Comparison of ENCODE assay signal across 8 mouse cellular contexts in the genomic region with DNA sequence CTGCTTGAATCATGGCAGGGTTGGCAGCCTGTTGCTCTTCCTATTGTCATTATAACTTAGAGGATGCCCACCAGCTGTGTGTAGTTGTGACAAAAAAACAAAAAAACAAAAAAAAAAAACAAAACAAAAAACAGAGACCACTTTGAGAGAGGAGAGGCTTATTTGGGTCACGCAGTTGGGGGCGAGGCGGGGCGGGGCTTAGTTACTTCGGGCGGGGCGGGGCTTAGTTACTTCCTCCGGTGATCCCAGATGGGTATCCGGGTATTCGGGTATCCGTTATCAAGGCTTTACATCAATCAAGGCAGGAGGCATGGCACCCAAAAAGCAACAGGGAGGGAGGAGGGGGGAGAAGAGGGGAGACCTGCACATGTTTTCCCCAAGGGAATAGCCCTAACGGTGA. TPM values are rescaled to one million over a fixed set of nuclear protein-coding genes. Genes with fewer than 3 reads are reported as not detected.
A peak's percentile ranks its signal among the peaks of the same experiment; 100 is the strongest.
DNase-seq lines count a peak whose midpoint lies in the region; ATAC-seq and TF ChIP-seq lines count a peak whose summit lies in the region.

No protein-coding gene starts in this region.

- peak overlapping the region; percentile 36 for H3K4me2 ChIP-seq in neural tube, embryonic 12.5 days (replicated peaks)
- H3K4me2 ChIP-seq in intestine, postnatal 0 days (replicated peaks; ENCODE audit: low read depth), result peak overlapping the region; percentile 35; the same call in 1 of the 2 replicates
- peak overlapping the region; percentile 22 for H3K4me2 ChIP-seq in stomach, embryonic 16.5 days (ENCODE audit: low read depth, low read length)

- peak overlapping the region; percentile 45 for H3K4me3 ChIP-seq in heart, embryonic 10.5 days
- no peak overlapping the region for H3K4me3 ChIP-seq in neural tube, embryonic 12.5 days
- no peak overlapping the region for H3K4me3 ChIP-seq in intestine, postnatal 0 days (ENCODE audit: low read depth, low read length)
- H3K4me3 ChIP-seq in stomach, embryonic 16.5 days (replicated peaks; ENCODE audit: low read length), result no peak overlapping the region

- H3K9ac ChIP-seq in neural tube, embryonic 12.5 days, result no peak overlapping the region
- no peak overlapping the region for H3K9ac ChIP-seq in intestine, postnatal 0 days (ENCODE audit: low read depth, low read length)
- H3K9ac ChIP-seq in stomach, embryonic 16.5 days (ENCODE audit: low read length), result no peak overlapping the region

- ATAC-seq in neural tube, embryonic 12.5 days (ENCODE audit: low FRiP score, low read depth), result no peak
- no peak for ATAC-seq in intestine, postnatal 0 days
- ATAC-seq in stomach, embryonic 16.5 days (ENCODE audit: insufficient read depth, low FRiP score), result no peak
- ATAC-seq in megakaryocyte progenitor cell, adult 5-6 weeks (replicated peaks; ENCODE audit: poor library complexity), result no peak

- H3K4me1 ChIP-seq in heart, embryonic 10.5 days, result peaks cover 11% of the 10 kb centered on the region
- peaks cover 47% of the 10 kb centered on the region for H3K4me1 ChIP-seq in neural tube, embryonic 12.5 days
- H3K4me1 ChIP-seq in intestine, postnatal 0 days (replicated peaks; ENCODE audit: control insufficient read depth, insufficient read depth, low read length), result no peaks in the 10 kb centered on the region; the same call in 1 of the 2 replicates
- H3K4me1 ChIP-seq in stomach, embryonic 16.5 days (ENCODE audit: control insufficient read depth, insufficient read depth, low read length), result peaks cover 11% of the 10 kb centered on the region; the same call in 1 of the 2 replicates

- peak overlapping the region; percentile 24; the same call in 1 of the 2 replicates for H3K27ac ChIP-seq in heart, embryonic 10.5 days
- no peak overlapping the region for H3K27ac ChIP-seq in neural tube, embryonic 12.5 days
- no peak overlapping the region for H3K27ac ChIP-seq in intestine, postnatal 0 days (ENCODE audit: low read depth, low read length)
- no peak overlapping the region for H3K27ac ChIP-seq in stomach, embryonic 16.5 days (ENCODE audit: low read length)

- no peak for TF ChIP-seq CTCF in intestine, postnatal 0 days (IDR thresholded peaks at IDR 0.05; ENCODE audit: low read depth)

- H3K36me3 ChIP-seq in heart, embryonic 10.5 days, result no peaks in the 10 kb centered on the region
- no peaks in the 10 kb centered on the region for H3K36me3 ChIP-seq in neural tube, embryonic 12.5 days
- H3K36me3 ChIP-seq in intestine, postnatal 0 days (ENCODE audit: control insufficient read depth, insufficient read depth), result no peaks in the 10 kb centered on the region
- no peaks in the 10 kb centered on the region for H3K36me3 ChIP-seq in stomach, embryonic 16.5 days (ENCODE audit: control insufficient read depth, insufficient read depth, low read length)

- no peaks in the 10 kb centered on the region for H3K27me3 ChIP-seq in heart, embryonic 10.5 days (ENCODE audit: insufficient read depth, poor library complexity, severe bottlenecking)
- no peaks in the 10 kb centered on the region for H3K27me3 ChIP-seq in neural tube, embryonic 12.5 days (replicated peaks)
- H3K27me3 ChIP-seq in intestine, postnatal 0 days (replicated peaks; ENCODE audit: control insufficient read depth, insufficient read depth, low read length), result no peaks in the 10 kb centered on the region
- no peaks in the 10 kb centered on the region for H3K27me3 ChIP-seq in stomach, embryonic 16.5 days (ENCODE audit: control insufficient read depth, insufficient read depth, low read length)

- no peaks in the 10 kb centered on the region for H3K9me3 ChIP-seq in heart, embryonic 10.5 days
- no peaks in the 10 kb centered on the region for H3K9me3 ChIP-seq in neural tube, embryonic 12.5 days
- no peaks in the 10 kb centered on the region for H3K9me3 ChIP-seq in intestine, postnatal 0 days (ENCODE audit: control insufficient read depth)
- H3K9me3 ChIP-seq in stomach, embryonic 16.5 days (replicated peaks; ENCODE audit: control insufficient read depth, low read length), result no peaks in the 10 kb centered on the region

- DNase-seq in heart, embryonic 10.5 days (ENCODE audit: low spot score), result no peak
- DNase-seq in heart, postnatal 4 days, result no peak
- DNase-seq in neural tube, embryonic 10.5 days (ENCODE audit: extremely low spot score, low spot score), result no peak
- DNase-seq in right cerebral cortex, postnatal 14 days, result no peak

- WGBS in heart, embryonic 10.5 days, result 14% methylated on average over 12 of the region's 12 CpGs
- 31% methylated on average over 12 of the region's 12 CpGs for WGBS in neural tube, embryonic 12.5 days
- 46% methylated on average over 12 of the region's 12 CpGs for WGBS in intestine, postnatal 0 days
- WGBS in stomach, embryonic 16.5 days, result 21% methylated on average over 12 of the region's 12 CpGs

RNA-seq across cellular contexts. Expression of a gene that starts 46.3 kb away (rescaled TPM):
- polyA plus RNA-seq in heart, embryonic 10.5 days (2016; fragmentation: Nextera tagmentation; extraction: Ambion mirVana), result 29.9 and 32.3 TPM in 2 replicates
- total RNA-seq in heart, postnatal 4 days (2021), result 1 to 10 TPM; 7.6 to 9.5 TPM
- 72.6 and 96.6 TPM in 2 replicates for polyA plus RNA-seq in neural tube, embryonic 12.5 days (2016; fragmentation: Nextera tagmentation; extraction: Ambion mirVana)
- 15.3 and 18.1 TPM in 2 replicates for polyA plus RNA-seq in intestine, postnatal 0 days (2015; fragmentation: Nextera tagmentation; extraction: Ambion mirVana)
- 8.1 and 10.0 TPM in 2 replicates for polyA plus RNA-seq in stomach, embryonic 16.5 days (2015; fragmentation: Nextera tagmentation; extraction: Ambion mirVana)
- total RNA-seq in megakaryocyte progenitor cell, adult 5-6 weeks (2015), result 2.9 and 3.7 TPM in 2 replicates
- total RNA-seq in megakaryocyte progenitor cell, adult 5-6 weeks (2017), result 0.21 and 1.3 TPM in 2 replicates
